Mouse (Mus musculus) lung, postnatal 0 days (tissue): ENCODE data around the gene Apba3. TPM values are rescaled to one million over a fixed set of nuclear protein-coding genes. Genes with fewer than 3 reads are reported as not detected.
A peak's percentile ranks its signal among the peaks of the same experiment; 100 is the strongest.

Experiments
- ATAC-seq: fragments of 200-750 bp; cut with Nextera tagmentation; 2 replicates; pipeline ENCODE4 v1.8.0; 2017; ENCODE audit warnings: moderate library complexity
- DNase-seq: peaks from one replicate; pipeline ENCODE4 v3.0.0-alpha.2; 2016; ENCODE audit warnings: low spot score
- H3K27ac ChIP-seq: fragments of 300-500 bp; sonication (generic); 2 replicates; pipeline ENCODE4 v1.5.1; 2014; ENCODE audit warnings: antibody characterized with exemption, mild to moderate bottlenecking, low read length, mixed read lengths
- H3K27me3 ChIP-seq: fragments of 300-500 bp; sonication (generic); replicated peaks from 2 replicates; pipeline ENCODE4 v1.6.1; 2014; ENCODE audit warnings: low read length, mixed read lengths; ENCODE audit not compliant: insufficient read depth
- H3K36me3 ChIP-seq: fragments of 300-500 bp; sonication (generic); 2 replicates; pipeline ENCODE4 v1.6.1; 2014; ENCODE audit warnings: low read length, mixed read lengths; ENCODE audit not compliant: insufficient read depth
- H3K4me1 ChIP-seq: fragments of 300-500 bp; sonication (generic); 2 replicates; pipeline ENCODE4 v1.6.1; 2014; ENCODE audit warnings: antibody characterized with exemption, low read depth, low read length, mixed read lengths; ENCODE audit not compliant: insufficient read depth
- H3K4me2 ChIP-seq: fragments of 300-500 bp; sonication (generic); replicated peaks from 2 replicates; pipeline ENCODE4 v1.6.1; 2014; ENCODE audit warnings: low read depth, mild to moderate bottlenecking, low read length, moderate library complexity, mixed read lengths
- H3K4me3 ChIP-seq: fragments of 300-500 bp; sonication (generic); 2 replicates; pipeline ENCODE4 v1.5.1; 2014; ENCODE audit warnings: low read depth, low read length
- H3K9ac ChIP-seq: fragments of 300-500 bp; sonication (generic); replicated peaks from 2 replicates; pipeline ENCODE4 v1.6.1; 2014; ENCODE audit warnings: low read depth, mild to moderate bottlenecking
- H3K9me3 ChIP-seq: fragments of 300-500 bp; sonication (generic); 2 replicates; pipeline ENCODE4 v1.6.1; 2016; ENCODE audit warnings: low read length, mixed read lengths
- CTCF ChIP-seq: IDR thresholded peaks from 2 replicates; pipeline ENCODE4 v1.5.1; 2016; ENCODE audit warnings: antibody characterized with exemption, mild to moderate bottlenecking
- EP300 ChIP-seq: IDR thresholded peaks from 2 replicates; pipeline ENCODE4 v1.6.1; 2016; ENCODE audit warnings: antibody characterized with exemption, mild to moderate bottlenecking, control low read depth
- WGBS: fragments of 180-500 bp; shearing (Covaris S2); extraction: QIAGEN DNeasy Blood & Tissue Kit; methylation state at CpG from one replicate; pipeline ENCODE4 v1.1.7; 2014; 5-methylcytosine and 5-hydroxymethylcytosine counted together
- polyA plus RNA-seq: library from polyadenylated mRNA; unstranded; fragments of >200 nt; fragmentation: Nextera tagmentation; extraction: Ambion mirVana; gene quantifications from 2 replicates; pipeline ENCODE4 v1.2.1, GENCODE M21; 2015

Gene Apba3
- polyA plus RNA-seq, 1 experiment from 2014 or later: 47.9 TPM

DNA sequence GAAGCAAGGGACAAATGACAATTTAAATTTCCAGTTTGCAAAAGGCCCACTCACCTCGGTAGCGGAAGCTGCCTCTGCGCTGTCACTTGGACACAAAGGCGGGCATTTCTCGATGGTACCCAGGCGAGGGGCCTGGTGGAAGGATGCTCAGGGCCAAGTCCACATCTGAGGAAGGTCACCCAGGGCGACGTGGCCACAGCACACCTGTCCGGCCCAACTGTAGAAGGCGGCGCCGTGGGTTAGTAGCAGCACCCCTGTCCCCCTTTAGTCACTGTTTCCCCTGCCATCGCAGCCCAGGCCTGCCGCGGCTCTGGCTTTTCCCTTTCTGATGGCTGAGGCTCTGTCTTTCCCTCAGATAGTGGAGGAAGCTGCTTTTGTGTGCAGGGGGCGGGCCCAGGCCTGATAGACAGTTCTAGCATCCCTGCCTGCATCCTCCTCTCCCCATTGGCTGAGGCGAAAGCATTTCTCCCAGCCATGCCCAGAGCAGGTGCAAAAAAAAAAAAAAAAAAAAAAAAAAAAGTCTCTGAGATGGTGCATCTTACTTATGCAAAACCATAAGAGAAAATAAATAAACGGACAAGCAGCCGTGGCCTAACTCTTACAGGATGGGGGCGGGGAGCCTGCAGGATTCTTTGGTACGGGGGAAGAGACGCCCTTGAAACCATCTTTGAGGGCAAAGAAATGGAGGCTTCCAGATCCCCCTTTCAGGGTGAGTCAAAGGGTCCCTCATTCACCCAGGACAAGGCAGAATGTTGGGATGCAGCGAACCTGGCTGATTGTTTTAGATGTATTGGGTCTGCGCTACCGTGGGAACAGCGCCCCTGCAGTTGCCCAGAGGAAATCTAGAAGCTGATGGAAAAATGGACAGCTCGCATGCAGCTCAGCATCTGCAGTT, 36.1 kb upstream of the Apba3 start, which contains the start of gene Atcay:
Gene Atcay, minus strand, starts transcription at position 396 of the 895 bp plus-strand sequence.
- TF ChIP-seq EP300 (no peak), CTCF (peak; percentile 68)
- no peaks in the 10 kb centered on the region for H3K36me3 ChIP-seq
- H3K9me3 ChIP-seq: no peaks in the 10 kb centered on the region
- peak; percentile 48 for DNase-seq
- H3K27ac ChIP-seq: no peak within 1 kb of the TSS
- no peak within 1 kb of the TSS for H3K4me2 ChIP-seq
- ATAC-seq: no peak
- peaks cover 24% of the 10 kb centered on the region for H3K27me3 ChIP-seq
- no peaks in the 10 kb centered on the region; the same call in 1 of the 2 replicates for H3K4me1 ChIP-seq
- no peak within 1 kb of the TSS for H3K9ac ChIP-seq
- 11% methylated on average over 27 of the region's 27 CpGs for WGBS
- H3K4me3 ChIP-seq: no peak within 1 kb of the TSS

DNA sequence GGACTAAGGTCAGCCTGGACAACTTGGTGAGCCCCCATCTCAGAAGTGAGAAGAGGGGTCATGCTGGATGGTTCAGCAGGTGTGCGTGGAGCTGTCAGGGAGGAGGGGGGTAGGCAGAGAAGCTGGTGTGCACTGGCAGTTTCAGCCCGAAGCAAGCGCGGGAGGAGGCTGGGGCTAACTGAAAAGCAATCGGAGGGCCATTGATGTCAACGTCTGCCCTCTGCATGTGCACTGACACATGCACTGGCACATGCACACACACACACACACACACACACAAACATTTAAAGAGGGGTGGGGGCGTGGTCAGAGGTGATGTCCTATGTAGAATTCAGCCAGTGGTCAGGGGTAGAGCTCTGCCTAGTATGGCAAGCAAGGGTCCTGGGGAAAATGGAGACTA, 35.3 kb upstream of the Apba3 start:
- no peak for ATAC-seq
- H3K4me1 ChIP-seq: no peaks in the 10 kb centered on the region; the same call in 1 of the 2 replicates
- peaks cover 24% of the 10 kb centered on the region for H3K27me3 ChIP-seq
- no peak for DNase-seq
- no peak overlapping the region for H3K4me3 ChIP-seq
- no peaks in the 10 kb centered on the region for H3K36me3 ChIP-seq
- H3K27ac ChIP-seq: no peak overlapping the region
- H3K4me2 ChIP-seq: no peak overlapping the region
- TF ChIP-seq EP300 (no peak), CTCF (no peak)
- no peaks in the 10 kb centered on the region for H3K9me3 ChIP-seq
- 51% methylated on average over 7 of the region's 7 CpGs for WGBS
- no peak overlapping the region for H3K9ac ChIP-seq

DNA sequence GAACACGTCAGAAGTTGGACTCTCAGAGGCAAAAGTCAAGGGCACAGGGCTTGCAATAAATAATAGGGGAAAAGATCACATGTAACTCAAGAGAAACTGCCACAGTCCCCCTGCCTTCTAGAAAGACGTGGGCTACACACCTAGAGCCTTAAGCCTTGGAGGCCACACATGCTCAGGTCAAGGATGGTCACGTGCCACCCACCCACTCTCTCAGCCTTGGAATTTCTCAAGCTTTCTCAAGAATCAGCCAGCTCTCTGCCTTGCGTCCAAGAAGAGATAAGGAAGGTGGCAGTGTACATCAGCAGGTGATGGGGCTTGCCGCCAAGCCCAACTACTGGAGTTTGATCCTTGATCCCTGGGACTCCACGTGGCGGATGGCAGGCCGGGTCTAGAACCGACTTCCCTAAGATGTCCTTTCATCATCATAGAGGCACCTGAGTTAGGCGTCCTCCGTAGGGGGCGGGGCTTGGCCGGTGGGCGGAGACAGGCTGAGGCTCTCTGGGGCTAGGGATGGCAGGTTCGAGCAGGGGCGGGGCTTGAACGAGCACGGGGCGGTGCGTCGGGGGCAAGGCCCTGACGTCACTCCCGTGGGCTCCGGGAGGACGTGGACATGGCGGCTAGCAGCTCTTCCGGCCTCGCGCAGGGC, 34.1 kb upstream of the Apba3 start, which contains the start of gene Zfr2:
Gene Zfr2, plus strand, starts transcription at position 576 of the 646 bp plus-strand sequence.
- 6% methylated on average over 24 of the region's 29 CpGs for WGBS
- Histone ChIP-seq H3K9me3 (no peaks in the 10 kb centered on the region), H3K4me3 (peak within 1 kb of the TSS; percentile 60), H3K4me1 (no peaks in the 10 kb centered on the region; the same call in 1 of the 2 replicates), H3K9ac (peak within 1 kb of the TSS; percentile 13), H3K4me2 (peak within 1 kb of the TSS; percentile 65), H3K27me3 (peaks cover 24% of the 10 kb centered on the region), H3K27ac (no peak within 1 kb of the TSS), H3K36me3 (no peaks in the 10 kb centered on the region)
- DNase-seq (peak; percentile 93), ATAC-seq (peak; percentile 96)
- TF ChIP-seq CTCF (no peak), EP300 (no peak)

DNA sequence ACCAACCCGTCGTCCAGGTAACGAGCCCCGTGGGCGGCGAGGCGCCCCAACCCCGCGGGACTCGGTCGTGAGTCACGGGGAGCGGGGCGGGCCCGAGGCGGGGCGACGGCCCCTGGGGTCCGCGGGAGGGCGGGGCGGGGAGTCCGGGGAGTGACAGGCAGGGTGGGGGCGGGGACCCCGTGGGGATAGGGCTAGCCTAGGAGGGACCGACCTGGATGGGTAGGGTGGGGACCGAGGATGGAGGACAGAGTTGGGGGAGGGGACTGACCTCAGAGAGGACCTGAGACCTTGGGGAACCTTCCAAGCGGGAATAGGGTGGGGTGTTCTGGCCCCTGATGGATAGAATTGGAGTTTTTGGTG, 33.6 kb upstream of the Apba3 start:
- Histone ChIP-seq H3K9me3 (no peaks in the 10 kb centered on the region), H3K4me1 (no peaks in the 10 kb centered on the region; the same call in 1 of the 2 replicates), H3K4me3 (peak overlapping the region; percentile 60), H3K4me2 (peak overlapping the region; percentile 65), H3K27ac (no peak overlapping the region), H3K27me3 (peaks cover 24% of the 10 kb centered on the region), H3K36me3 (no peaks in the 10 kb centered on the region), H3K9ac (peak overlapping the region; percentile 13)
- under 1% methylated on average over 18 of the region's 28 CpGs for WGBS
- TF ChIP-seq EP300 (no peak), CTCF (no peak)
- ATAC-seq: no peak; the same call in 1 of the 2 replicates
- no peak for DNase-seq

DNA sequence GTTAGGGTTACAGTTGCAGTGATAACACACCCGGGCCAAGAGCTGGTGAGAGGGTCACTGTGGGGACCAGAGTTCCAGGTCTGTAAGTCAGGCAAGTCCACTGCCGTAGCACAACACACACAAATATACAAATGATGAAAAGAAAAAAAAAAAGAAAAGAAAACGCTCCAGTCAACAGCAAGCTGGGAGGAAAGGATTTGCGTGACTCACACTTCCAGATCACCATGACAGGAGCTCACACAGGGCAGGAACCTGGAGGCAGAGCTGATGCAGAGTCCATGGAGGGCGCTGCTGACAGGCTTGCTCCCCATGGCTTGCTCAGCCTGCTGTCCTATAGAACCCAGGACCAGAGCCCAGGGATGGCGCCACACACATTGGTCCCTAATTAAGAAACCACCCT, 32.6 kb upstream of the Apba3 start:
- no peak for DNase-seq
- Histone ChIP-seq H3K4me1 (no peaks in the 10 kb centered on the region; the same call in 1 of the 2 replicates), H3K27ac (no peak overlapping the region), H3K4me2 (no peak overlapping the region), H3K27me3 (peaks cover 20% of the 10 kb centered on the region), H3K9me3 (no peaks in the 10 kb centered on the region), H3K9ac (no peak overlapping the region), H3K4me3 (no peak overlapping the region), H3K36me3 (no peaks in the 10 kb centered on the region)
- no peak for ATAC-seq
- TF ChIP-seq EP300 (no peak), CTCF (no peak)
- 76% methylated on average over 6 of the region's 6 CpGs for WGBS
